Mouse (Mus musculus): ENCODE measurements around the gene Ythdc1. TPM values are rescaled to one million over a fixed set of nuclear protein-coding genes. Genes with fewer than 3 reads are reported as not detected.

Gene Ythdc1
- polyA plus RNA-seq (2012; rRNA removed): 3.3 and 6.3 TPM in 2 replicates

DNA sequence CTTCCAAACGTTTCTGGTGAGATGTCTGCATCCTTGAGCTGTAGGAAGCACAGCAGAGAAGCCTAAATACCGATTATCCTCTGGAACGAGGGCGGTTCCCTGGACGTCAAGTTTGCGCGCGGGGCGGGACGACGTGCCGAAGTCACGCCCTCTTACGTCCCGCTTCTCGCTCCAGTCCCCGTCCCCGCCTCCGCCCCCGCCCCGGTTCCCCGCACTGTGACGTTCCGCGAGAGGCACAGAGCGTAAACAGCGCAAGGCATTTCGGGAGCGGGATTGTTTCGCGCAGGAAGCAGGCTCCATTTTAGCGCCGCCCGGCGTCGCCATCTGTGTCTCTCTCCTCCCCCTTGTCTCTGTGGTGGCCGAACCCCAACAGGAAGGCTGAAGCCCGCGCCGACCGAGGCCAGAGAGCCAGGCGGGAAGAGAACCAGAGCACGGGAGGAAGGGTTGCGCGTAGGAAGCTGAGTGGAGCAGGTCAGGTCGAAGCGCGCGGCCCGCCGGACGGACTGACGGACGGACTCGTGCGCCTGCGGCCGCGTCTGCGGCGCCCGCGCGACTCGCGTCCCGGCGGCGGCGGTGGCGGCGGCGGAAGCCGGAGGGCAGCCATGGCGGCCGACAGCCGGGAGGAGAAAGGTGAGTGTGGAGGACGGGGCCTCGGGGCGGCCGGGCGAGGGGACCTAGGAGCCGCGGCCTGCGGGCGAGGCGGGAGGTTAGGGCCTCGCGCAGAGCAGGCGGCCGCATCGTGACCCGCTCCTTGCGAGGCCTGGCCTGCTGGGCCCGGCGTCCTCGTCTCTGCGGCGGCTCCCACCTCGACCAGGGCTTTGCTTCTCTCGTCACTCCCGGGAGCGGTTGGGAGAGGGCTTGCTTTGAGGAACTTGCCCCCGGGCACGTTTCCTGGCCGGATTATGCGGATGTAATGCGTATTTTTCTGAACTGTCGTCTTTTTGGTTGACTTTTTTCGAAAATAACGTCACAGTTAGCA, at the start of gene Ythdc1:
Gene Ythdc1, plus strand, starts transcription at position 260 of the 979 bp plus-strand sequence.
- 0 out of 2 replicates have a peak, but pooled peaks cover 1% of the 10 kb centered on the region for H3K4me1 ChIP-seq (ENCODE audit: control insufficient read depth, insufficient read depth, insufficient read length, low read length)
- H3K4me3 ChIP-seq (ENCODE audit: low read depth, low read length): peak within 1 kb of the TSS; percentile 98
- WGBS: under 1% methylated on average over 111 of the region's 111 CpGs
- H3K27me3 ChIP-seq (ENCODE audit: control insufficient read depth, insufficient read depth, low read length): no peaks in the 10 kb centered on the region
- peak within 1 kb of the TSS; percentile 100 for H3K27ac ChIP-seq (ENCODE audit: insufficient read depth, low read depth, low read length)
- TF ChIP-seq POLR2A (IDR thresholded peaks at IDR 0.05; ENCODE audit: low read depth, low read length) (peak; percentile 93), CTCF (IDR thresholded peaks at IDR 0.05; ENCODE audit: extremely low read depth, insufficient read length, insufficient replicate concordance, low read depth, low read length) (no peak)
- no peaks in the 10 kb centered on the region for H3K36me3 ChIP-seq (ENCODE audit: control insufficient read depth, insufficient read depth, low read length)

DNA sequence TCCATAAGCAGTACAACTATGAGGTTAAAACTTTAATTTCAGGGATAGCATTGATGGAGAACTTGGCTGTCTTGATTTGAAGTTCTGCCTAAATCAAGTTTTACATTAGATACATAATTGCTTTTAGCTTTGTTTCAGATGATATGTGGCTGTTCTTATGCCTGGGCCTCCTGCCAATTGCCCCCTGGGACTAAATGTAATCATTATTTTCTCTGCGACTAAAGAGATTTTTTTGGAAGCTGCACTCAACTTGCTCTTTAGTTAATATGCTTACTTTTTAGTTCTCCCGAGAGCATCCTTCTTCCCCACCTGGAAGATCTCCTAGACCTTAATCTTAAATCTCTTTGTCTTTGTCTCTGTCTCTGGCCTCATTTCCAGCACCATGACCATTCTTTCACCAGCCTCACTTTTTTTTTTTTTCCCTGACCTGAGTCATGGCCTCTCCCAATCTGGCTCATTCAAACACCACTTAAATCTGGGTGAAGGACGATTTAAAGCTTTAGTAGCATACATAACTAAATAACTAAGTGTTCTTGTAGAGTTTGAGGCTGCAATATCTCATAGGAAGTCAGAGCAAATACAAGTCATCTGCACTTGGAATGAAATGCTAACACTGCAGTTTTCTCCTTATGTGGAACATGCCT, 34.9 kb upstream of the Ythdc1 start:
- H3K4me3 ChIP-seq (ENCODE audit: low read depth, low read length): no peak overlapping the region
- TF ChIP-seq CTCF (IDR thresholded peaks at IDR 0.05; ENCODE audit: extremely low read depth, insufficient read length, insufficient replicate concordance, low read depth, low read length) (no peak), POLR2A (IDR thresholded peaks at IDR 0.05; ENCODE audit: low read depth, low read length) (no peak)
- WGBS: 46% methylated on average over 3 of the region's 3 CpGs
- no peaks in the 10 kb centered on the region for H3K27me3 ChIP-seq (ENCODE audit: control insufficient read depth, insufficient read depth, low read length)
- H3K4me1 ChIP-seq (ENCODE audit: control insufficient read depth, insufficient read depth, insufficient read length, low read length): no peaks in the 10 kb centered on the region
- no peaks in the 10 kb centered on the region for H3K36me3 ChIP-seq (ENCODE audit: control insufficient read depth, insufficient read depth, low read length)
- H3K27ac ChIP-seq (ENCODE audit: insufficient read depth, low read depth, low read length): no peak overlapping the region

DNA sequence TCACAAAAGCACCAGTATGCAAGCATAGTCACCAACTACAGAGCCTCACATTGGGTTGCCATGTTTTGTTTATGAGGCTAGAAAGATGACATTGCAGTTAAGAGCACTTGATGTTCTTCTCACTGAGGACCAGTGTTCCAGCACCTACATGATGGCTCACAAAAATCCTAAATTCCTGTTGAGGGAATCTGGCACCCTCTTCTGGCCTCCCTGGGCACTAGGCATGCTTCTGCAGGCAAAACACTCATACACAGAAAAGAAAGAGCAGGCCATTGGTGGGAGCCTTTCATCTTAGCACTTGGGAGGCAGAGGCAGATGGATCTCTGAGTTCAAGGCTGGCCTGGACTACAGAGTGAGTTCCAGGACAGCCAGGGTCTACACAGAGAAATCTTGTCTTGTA, 33.0 kb upstream of the Ythdc1 start:
- TF ChIP-seq CTCF (IDR thresholded peaks at IDR 0.05; ENCODE audit: extremely low read depth, insufficient read length, insufficient replicate concordance, low read depth, low read length) (no peak), POLR2A (IDR thresholded peaks at IDR 0.05; ENCODE audit: low read depth, low read length) (no peak)
- Histone ChIP-seq H3K4me3 (ENCODE audit: low read depth, low read length) (no peak overlapping the region), H3K27me3 (ENCODE audit: control insufficient read depth, insufficient read depth, low read length) (no peaks in the 10 kb centered on the region), H3K36me3 (ENCODE audit: control insufficient read depth, insufficient read depth, low read length) (no peaks in the 10 kb centered on the region), H3K4me1 (ENCODE audit: control insufficient read depth, insufficient read depth, insufficient read length, low read length) (no peaks in the 10 kb centered on the region), H3K27ac (ENCODE audit: insufficient read depth, low read depth, low read length) (no peak overlapping the region)

DNA sequence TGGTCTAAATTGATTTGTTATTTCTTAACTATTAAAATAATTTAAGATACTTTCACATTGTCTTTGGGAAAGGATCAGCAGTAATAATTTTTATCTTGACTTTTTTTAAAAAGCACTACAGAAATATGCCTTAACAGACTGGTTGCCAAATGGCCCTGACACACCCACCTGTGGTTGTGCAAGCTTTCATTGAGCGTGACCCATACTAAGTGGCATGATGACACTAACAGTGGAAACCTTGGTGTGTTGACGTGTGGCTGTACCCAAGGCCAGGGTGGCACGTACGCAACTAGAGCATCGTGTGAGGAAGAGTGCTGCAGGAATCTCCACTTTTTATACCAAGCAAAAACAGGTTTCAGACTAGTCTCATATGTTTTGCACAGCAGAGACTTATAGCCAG, 27.1 kb upstream of the Ythdc1 start:
- Histone ChIP-seq H3K27ac (ENCODE audit: insufficient read depth, low read depth, low read length) (no peak overlapping the region), H3K4me1 (ENCODE audit: control insufficient read depth, insufficient read depth, insufficient read length, low read length) (no peaks in the 10 kb centered on the region), H3K36me3 (ENCODE audit: control insufficient read depth, insufficient read depth, low read length) (no peaks in the 10 kb centered on the region), H3K4me3 (ENCODE audit: low read depth, low read length) (no peak overlapping the region), H3K27me3 (ENCODE audit: control insufficient read depth, insufficient read depth, low read length) (no peaks in the 10 kb centered on the region)
- no peak for TF ChIP-seq CTCF (IDR thresholded peaks at IDR 0.05; ENCODE audit: extremely low read depth, insufficient read length, insufficient replicate concordance, low read depth, low read length)
- no peak for TF ChIP-seq POLR2A (IDR thresholded peaks at IDR 0.05; ENCODE audit: low read depth, low read length)
- 68% methylated on average over 5 of the region's 5 CpGs for WGBS

- TF ChIP-seq POLR2A (IDR thresholded peaks at IDR 0.05; ENCODE audit: low read depth, low read length) (no peak), CTCF (IDR thresholded peaks at IDR 0.05; ENCODE audit: extremely low read depth, insufficient read length, insufficient replicate concordance, low read depth, low read length) (no peak)
- Histone ChIP-seq H3K36me3 (ENCODE audit: control insufficient read depth, insufficient read depth, low read length) (no peaks in the 10 kb centered on the region), H3K4me3 (ENCODE audit: low read depth, low read length) (no peak overlapping the region), H3K27me3 (ENCODE audit: control insufficient read depth, insufficient read depth, low read length) (no peaks in the 10 kb centered on the region), H3K4me1 (ENCODE audit: control insufficient read depth, insufficient read depth, insufficient read length, low read length) (no peaks in the 10 kb centered on the region), H3K27ac (ENCODE audit: insufficient read depth, low read depth, low read length) (no peak overlapping the region)
- 67% methylated on average over 1 of the region's 1 CpGs for WGBS
Observed at GRCm38 (mm10) chr5:86778471-86778870, 25.6 kb upstream of the Ythdc1 start.

DNA sequence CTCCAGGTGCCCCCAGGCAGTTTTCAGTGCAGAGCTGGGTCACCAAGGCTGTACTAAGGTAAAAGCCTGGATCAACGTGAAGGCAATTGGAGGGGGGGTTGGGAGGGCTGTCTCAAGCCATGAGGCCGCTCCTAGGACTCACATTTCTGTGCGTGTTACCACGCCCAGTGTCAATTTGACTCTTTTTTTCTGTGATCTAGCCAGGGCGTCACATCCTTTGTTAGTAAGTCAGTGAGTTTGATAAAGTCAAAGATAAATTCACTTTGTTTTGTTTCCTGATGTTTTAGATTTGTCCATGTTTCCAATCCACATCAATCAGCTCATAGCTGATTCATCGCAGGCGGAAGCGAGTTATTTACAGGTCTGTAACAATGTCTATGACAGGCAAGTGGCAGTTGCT, 21.0 kb upstream of the Ythdc1 start:
- 49% methylated on average over 8 of the region's 8 CpGs for WGBS
- TF ChIP-seq CTCF (IDR thresholded peaks at IDR 0.05; ENCODE audit: extremely low read depth, insufficient read length, insufficient replicate concordance, low read depth, low read length) (no peak), POLR2A (IDR thresholded peaks at IDR 0.05; ENCODE audit: low read depth, low read length) (no peak)
- Histone ChIP-seq H3K4me3 (ENCODE audit: low read depth, low read length) (no peak overlapping the region), H3K36me3 (ENCODE audit: control insufficient read depth, insufficient read depth, low read length) (no peaks in the 10 kb centered on the region), H3K27ac (ENCODE audit: insufficient read depth, low read depth, low read length) (no peak overlapping the region), H3K4me1 (ENCODE audit: control insufficient read depth, insufficient read depth, insufficient read length, low read length) (no peaks in the 10 kb centered on the region), H3K27me3 (ENCODE audit: control insufficient read depth, insufficient read depth, low read length) (no peaks in the 10 kb centered on the region)

DNA sequence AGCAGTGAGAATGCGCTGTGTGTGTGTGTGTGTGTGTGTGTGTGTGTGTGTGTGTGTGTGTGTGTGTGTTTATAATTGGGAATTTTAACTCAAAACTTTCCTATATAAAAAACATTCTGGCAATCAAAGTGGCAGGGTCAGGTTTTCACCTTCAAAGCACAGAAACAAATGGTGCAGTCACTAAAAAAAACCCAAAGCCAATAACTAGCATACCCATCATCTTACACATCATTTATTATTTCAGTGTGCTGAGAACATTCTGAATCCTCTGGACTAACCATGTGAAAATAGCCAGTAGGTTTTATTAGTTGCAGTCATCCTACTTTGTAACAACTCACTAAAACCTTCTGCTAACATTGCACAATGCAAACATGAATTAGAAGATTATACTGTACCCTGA, 19.8 kb upstream of the Ythdc1 start:
- Histone ChIP-seq H3K27me3 (ENCODE audit: control insufficient read depth, insufficient read depth, low read length) (no peaks in the 10 kb centered on the region), H3K27ac (ENCODE audit: insufficient read depth, low read depth, low read length) (no peak overlapping the region), H3K36me3 (ENCODE audit: control insufficient read depth, insufficient read depth, low read length) (no peaks in the 10 kb centered on the region), H3K4me3 (ENCODE audit: low read depth, low read length) (no peak overlapping the region), H3K4me1 (ENCODE audit: control insufficient read depth, insufficient read depth, insufficient read length, low read length) (no peaks in the 10 kb centered on the region)
- 80% methylated on average over 1 of the region's 1 CpGs for WGBS
- TF ChIP-seq CTCF (IDR thresholded peaks at IDR 0.05; ENCODE audit: extremely low read depth, insufficient read length, insufficient replicate concordance, low read depth, low read length) (no peak), POLR2A (IDR thresholded peaks at IDR 0.05; ENCODE audit: low read depth, low read length) (no peak)

Data from small intestine, adult 2 months (tissue).